Mouse (Mus musculus) gastrocnemius, adult 8-10 months (tissue): ENCODE measurements around the gene Dll4. TPM values are rescaled to one million over a fixed set of nuclear protein-coding genes. Genes with fewer than 3 reads are reported as not detected.

Source experiments
- DNase-seq, 2 experiments: peaks; one replicate each; pipeline ENCODE4 v3.0.0; 2022; ENCODE audit warnings: low spot score in 2 of 2
- total RNA-seq, 4 experiments: library from RNA; stranded (reverse); gene quantifications; 2 replicates each; pipeline ENCODE4 v1.2.4; 2022

Dll4 gene
- total RNA-seq, 4 experiments from 2014 or later: 3.3 to 5.8 (median 3.9) TPM

DNA sequence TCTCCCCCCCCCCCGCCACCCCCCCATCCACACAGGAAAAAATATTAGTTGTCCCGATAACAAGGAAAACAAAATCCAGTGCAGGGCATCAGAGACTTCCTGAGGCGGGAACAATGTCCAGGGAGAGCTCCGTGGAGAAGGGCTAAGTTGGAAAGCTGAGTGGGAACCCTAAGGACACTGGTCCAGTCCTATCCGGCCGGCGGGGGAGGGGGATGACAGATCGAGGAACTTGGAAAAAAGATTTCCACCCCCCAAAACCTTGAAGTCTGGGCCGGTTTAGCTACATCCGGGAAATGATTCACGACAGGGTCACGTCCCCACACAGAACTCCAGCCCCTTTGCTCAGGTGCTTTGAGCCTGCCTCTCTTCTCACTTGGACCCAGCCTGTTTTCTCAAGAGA, 14.0 kb upstream of the Dll4 start:
- DNase-seq: no peak

DNA sequence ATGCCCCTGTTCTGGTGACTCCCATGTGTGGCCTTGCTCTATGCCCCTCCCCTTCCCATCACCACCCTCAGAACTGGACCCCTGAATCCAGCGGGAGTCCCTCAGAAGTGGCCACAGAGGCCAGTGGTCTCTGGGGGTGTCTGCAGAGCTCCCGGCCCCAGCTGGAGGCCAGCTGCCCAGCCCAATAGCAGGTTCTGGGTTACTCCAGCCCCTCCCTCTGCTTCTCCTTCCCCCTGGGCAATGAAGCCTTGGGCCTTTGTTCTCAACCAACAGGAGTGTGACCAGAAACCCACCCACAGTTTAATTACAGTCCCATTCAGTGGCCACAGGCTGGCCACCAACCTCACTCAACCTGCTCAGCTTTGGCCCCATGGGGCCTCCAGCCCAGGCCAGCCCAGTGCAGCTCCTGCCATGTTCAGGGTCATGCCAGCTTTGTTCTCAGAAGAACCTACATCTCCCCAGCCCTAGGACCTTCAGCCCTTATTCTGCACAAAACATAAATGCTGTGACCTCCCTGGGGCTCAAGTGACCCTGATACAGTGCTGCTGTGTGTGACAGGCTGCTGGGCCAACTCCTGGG, 13.1 kb upstream of the Dll4 start:
- DNase-seq: no peak

DNA sequence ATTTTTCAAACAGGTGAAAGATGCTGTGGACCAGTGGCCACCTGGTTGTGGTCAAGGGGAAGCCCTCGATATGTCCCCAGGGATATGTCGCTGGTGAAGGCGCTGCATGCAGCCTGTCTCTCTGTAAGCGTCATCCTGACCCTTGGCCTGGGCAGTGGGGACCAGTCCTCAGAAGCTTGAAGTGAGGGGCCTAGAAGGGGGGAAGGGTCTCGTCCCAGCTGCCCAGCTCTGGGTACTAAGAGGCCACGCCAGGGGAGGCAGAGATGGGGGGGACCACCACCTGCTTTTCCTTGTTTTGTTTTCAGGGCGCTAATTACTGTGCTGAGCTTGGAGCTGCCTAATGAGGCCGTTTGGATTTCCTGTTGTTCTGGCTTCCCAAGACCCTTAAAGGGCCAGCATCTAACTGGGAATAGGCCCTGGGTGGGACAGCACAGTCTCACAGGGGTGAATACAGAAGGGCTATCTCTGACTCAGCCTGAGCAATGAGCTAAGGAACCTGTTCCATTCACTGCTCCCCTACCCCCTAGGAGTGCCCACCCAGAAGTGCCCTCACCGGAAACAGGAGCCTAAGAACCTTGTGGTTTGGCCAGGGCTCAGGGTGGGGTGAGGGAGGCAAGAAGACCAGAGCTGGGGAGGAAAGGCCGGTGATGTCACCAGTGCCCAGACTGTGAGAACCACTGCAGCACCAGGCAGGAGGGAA, 11.7 kb upstream of the Dll4 start:
- no peak for DNase-seq

DNA sequence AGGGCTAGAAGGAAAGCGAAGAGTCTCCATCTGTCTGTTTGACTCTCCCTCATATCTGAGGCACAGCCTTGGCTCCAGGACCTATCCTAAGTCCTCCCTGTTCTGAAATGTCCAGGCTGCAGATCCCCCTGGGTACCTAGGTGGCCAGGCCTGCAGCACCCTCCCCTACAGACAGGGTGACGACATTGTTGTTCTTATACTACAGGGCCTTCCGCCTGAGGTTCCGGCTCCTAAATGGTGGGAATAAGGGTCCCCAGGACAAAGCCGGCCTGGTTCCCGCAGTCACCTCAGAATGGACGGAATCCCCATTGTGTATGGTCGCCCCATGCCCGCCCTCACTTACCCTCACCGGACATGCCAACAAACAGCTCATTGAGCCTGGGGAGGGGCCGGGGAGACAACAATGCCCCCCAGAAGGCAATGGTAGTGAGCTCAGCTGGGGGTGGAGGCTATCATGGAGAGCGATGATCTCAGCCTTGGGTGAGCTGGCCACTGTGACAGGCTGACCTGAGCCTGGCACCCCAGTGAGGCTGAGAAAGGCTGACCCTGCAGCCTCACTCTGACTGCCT, 10.8 kb upstream of the Dll4 start:
- DNase-seq: no peak

DNA sequence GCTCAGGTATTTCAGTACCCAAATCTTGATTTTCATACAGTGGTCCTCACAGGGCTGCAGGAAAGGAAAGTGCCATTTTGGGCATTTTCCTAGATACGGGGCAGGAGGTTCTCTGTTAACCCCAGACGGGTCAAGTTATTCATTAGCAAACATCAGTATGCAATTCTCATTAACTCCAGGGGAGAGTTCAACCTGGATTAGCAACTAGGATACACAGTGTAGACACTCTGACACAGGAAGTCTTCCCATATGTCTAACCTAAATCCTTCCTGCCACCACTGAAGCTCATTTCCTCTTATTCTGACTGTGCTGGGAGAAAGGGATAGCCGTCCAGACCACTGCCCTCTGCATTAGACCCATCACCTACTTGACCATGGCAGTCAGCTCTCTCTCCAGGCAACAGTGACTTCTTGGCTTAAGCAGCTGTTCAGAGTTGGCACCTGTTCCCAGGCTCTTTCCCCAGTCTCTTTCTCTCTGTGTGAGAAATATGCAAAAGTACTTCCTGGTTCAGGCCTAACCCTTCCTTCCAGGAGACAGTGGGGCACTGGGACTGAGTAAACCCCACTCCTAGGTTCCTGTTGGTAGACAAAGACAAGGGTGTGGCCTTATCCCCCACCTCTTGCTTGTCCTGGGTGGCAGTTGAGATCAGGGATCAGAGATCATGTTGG, 7.4 kb upstream of the Dll4 start:
- no peak for DNase-seq

DNA sequence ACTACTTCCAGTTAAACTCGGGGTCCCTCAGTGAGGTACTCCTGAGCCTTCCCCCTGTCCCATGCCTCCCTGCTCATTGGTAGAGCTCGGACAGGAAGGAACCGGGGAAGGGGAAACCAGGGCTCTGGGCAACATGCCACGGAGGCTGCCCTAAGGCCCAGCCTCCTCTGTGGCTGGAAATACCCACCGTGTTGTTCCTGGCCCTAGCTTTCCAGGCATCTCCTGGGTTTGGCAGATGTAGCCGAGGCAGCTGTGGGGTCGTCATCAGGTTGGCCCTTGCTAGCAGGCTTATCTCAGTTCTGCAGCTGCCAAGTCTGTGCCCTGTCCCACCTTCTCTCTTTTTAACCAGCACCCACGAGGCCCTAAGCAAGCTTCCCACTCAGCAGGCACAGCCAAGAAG, 5.0 kb upstream of the Dll4 start:
- no peak for DNase-seq

DNA sequence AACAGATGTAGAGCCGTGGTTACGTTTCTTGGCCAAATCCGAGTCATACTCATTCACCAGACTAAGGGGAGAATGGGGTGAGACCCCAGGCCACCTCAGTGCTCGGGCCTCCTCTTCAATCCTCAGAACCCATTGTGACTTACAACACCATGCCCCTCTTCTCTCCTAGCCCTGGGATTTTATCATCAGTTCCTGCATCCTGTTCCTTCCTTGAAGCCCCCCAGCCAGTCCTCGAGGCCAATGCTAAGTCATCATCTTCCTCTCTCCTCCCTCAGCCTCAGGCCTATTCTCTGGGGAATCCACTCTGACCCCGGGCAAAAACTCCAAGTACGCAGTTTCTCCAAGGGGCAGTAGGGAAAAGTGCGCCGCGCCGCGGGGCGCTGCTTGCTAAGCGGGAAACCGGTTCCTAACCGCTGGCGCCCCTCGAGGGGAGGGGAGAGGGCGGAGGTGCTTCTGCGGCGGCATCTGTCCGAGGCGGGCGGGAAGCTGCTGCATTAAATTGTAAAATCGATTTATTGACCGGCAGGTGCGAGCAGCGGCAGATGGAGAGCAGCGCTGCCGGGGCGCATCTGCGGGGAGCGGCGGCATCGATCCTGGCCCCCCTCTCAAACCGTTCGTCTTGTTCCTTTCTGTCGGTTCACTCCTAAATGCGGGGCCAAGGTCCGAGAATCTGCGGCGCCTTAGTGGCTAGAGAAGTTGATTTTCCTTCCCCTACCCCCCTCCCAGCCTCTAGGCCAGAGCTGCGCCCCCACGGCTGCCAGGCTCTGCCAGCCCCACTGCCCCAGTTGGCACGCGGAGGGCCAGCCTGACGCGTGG, 3.6 kb upstream of the Dll4 start:
- DNase-seq: no peak

DNA sequence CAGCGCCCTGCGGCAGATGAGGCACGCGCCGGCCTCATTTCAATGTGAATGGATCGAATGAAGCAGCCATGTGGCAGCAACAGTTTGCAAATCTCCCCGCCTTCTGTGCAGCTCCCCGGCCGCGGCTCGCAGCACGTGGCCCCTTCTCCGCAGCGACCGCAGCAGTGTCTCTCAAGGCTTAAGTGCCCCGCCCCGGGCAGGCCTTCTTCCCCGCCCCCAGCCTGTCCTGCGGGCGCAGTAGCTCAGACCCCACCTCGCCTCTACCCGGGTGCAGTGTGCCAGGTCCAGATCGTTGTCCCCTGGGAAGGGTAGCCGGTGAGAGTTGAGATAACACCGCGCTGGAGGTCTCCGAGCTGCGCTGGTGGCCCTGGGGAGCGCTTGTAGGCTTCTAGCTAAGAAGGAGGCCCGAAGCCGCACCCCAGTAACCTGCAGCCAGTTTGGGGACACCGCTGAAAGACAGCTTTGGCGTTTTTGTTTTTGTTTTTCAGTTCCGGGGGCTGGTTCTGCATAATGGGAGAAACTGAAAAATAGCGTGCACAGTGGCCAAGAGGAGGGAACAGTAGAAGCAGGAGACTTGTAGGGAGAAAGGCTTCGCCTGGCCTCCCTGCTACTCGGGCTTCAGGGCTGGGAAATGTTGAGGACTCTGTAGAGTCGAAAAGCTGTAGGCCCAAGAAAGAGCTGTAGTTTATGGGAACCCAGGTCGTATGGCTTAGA, 2.8 kb upstream of the Dll4 start:
- DNase-seq: no peak

DNA sequence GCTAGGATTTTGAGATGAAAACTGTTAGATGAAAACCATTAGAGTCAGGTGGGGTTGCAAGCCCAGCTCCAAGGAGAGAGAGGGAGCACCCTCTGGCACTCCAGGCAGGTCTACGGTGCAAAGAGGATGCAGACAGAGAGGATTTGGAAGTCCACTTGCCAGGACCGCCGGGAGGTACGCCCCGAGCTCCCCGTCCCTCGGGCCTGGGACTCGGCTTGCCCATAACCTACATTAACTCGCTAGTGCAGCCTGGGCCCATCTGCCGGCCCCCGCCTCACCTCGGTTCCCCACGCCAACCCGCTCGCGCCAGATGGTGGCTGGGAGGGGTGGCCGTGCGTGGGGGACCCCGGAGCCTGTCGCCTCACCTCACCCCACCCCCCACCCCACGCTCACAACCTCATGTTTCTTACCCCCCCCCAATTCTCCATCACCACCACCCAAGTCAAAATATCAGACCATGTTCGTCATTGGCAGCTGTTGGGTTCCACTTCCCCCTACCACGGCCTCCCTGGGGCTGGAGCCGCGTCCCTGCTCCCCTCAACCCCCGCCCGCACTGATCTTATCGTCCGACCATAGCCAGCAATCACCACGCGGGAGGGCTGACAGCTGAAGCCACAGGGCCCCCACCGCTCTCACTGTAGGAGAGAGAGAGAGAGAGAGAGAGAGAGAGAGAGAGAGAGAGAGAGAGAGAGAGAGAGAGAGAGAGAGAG, 1.6 kb upstream of the Dll4 start:
- no peak for DNase-seq

DNA sequence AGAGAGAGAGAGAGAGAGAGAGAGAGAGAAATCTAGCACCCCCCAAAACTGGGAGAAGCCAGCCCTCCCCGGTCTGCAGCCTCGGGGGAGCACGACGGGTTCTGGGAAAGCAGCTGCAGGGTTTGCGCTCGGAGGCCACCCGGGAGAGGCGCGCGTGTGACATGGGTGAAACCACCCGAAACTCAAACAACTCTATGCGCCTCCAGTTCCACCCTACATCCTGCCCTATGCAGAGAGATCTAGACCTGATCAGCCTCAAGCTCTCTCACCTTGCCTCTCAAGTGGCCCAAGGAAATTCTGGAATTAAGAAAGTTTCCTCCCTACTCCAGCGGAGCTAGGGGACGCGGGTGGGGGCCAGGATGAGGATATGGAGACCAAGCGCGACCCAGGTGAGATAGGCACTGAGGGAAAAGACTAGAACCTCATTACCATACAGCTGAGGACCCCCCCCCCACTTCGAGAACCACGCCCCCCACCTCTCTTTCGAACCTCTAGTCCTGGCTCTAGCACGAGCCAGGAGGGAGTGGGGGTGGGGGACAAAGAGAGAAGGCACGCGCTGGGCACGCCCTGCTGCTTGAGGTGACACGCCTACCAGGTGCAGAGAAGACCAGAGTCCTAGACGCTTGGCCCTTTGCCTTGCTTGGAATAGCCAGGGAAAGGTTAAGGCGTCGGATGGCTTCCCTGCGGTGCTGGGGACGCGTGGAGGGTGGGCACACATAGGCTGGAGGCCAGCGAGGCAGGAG, 837 bp upstream of the Dll4 start:
- no peak for DNase-seq

DNA sequence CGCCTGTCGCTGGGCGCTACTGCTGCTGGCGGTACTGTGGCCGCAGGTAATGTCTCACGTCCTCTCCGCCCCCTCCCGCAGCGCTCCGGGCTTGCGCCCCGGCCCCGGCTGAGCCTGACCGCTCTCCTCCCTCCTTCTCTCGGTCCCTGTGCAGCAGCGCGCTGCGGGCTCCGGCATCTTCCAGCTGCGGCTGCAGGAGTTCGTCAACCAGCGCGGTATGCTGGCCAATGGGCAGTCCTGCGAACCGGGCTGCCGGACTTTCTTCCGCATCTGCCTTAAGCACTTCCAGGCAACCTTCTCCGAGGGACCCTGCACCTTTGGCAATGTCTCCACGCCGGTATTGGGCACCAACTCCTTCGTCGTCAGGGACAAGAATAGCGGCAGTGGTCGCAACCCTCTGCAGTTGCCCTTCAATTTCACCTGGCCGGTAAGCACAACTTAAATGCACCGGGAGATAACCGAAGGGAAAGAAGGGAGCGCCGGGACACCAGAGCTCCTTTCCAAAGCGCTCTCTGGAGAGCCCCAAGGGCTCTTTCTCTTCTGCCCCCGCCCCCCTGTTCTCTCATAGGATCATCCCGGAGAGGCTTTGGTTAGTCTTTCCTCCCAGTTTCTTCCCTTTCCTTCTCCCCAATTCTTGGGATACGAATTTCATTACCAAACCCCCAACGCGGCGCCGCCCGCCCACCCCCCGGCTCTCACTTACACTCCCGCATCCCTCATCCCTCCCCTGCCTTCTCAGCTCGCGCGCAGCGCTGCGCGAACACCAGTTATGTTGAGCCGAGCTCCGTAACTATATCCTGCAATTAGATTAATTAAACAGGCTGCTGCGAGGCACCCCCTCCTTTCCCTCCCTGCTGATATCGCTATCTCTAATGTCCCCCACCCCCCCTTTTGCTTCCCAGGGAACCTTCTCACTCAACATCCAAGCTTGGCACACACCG, 847 bp downstream of the Dll4 start:
- DNase-seq: no peak

DNA sequence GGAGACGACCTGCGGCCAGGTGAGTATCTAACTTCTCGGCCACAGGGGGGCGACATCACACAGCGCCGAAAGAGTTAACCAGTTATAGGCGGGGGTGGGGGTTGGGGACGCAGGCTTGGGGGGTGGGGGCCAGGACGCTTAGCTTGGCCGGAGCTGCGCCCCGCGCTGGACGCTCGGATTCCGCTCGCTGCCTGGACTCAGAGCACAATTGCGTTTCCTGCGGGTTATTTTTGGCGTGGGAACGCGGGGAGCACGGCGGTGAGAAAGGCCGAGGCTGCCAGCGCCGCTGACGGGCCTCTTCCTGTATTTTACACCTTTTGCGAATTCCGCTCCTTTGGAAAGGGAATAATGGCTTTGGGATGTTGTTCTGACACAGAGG, 1.5 kb downstream of the Dll4 start:
- no peak for DNase-seq

DNA sequence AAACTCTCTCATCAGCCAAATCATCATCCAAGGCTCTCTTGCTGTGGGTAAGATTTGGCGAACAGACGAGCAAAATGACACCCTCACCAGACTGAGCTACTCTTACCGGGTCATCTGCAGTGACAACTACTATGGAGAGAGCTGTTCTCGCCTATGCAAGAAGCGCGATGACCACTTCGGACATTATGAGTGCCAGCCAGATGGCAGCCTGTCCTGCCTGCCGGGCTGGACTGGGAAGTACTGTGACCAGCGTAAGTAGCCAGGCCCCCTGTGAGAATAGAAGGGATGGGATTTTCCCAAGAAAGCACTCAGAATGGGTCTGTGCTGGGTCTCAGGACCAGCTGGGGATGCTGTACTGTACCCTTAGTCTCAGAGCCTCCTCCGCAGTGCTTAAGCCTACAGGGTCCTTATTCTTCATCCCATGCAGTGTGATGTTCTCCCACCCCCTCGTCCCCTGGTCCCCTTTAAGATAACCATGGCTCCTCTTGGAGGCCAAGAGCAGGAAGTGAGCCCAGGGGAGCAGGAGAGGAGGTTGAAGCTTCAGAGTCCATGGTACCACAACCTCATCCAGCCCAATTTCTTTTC, 2.5 kb downstream of the Dll4 start:
- no peak for DNase-seq

DNA sequence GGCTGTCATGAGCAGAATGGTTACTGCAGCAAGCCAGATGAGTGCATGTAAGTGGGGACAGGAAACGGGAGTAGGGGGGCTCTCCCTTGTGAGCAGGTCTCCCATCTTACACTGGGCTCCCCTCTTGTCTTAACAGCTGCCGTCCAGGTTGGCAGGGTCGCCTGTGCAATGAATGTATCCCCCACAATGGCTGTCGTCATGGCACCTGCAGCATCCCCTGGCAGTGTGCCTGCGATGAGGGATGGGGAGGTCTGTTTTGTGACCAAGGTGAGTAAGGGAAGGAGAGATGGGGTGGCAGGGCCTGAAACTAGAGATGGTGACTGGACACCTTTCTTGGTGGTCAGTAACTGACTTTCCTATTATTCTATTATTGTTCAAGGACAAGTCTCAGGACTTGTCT, 3.0 kb downstream of the Dll4 start:
- no peak for DNase-seq

DNA sequence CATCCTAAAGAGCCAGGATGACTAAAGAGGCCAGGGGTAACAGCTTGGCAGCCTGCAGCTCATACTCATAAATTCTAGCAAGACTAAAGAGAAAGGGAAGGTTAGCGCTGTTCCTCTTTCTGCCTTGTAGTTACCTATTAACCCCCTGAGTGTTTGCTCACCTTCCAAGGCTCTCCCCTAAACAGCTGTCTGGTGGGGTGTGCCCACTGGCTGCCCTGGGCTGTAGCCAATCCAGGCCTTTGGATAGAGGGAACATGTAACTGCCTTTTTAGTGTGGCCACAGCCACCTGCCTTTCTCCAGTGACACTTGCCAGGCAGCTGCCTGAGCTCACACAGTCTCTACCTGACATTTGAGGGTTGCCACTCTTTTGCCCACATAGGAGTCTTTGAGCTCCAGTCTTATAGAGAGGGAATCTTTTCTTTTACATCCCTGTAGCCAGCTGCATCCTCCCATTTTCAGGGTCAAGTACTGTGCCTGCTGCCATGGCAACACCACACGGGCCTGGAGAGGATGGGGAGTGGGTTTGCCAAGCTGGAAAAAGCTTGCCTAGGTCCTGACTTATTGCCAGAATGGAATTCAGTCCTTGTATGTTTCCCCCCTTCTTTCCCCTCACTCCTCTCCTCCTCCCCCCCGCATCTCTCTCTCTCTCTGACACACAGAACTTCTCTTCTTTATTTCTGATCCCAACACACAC, 3.7 kb downstream of the Dll4 start:
- DNase-seq: no peak

DNA sequence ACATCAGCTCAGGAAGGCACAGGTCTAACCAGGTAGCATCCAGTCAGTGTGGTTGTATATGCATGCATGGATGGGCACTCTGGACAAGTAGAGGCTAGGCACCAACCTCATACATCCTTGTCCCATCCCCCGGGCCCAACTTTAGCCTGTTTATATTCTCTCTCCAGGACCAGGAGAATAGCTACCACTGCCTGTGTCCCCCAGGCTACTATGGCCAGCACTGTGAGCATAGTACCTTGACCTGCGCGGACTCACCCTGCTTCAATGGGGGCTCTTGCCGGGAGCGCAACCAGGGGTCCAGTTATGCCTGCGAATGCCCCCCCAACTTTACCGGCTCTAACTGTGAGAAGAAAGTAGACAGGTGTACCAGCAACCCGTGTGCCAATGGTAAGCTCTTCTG, 5.2 kb downstream of the Dll4 start:
- DNase-seq: no peak

DNA sequence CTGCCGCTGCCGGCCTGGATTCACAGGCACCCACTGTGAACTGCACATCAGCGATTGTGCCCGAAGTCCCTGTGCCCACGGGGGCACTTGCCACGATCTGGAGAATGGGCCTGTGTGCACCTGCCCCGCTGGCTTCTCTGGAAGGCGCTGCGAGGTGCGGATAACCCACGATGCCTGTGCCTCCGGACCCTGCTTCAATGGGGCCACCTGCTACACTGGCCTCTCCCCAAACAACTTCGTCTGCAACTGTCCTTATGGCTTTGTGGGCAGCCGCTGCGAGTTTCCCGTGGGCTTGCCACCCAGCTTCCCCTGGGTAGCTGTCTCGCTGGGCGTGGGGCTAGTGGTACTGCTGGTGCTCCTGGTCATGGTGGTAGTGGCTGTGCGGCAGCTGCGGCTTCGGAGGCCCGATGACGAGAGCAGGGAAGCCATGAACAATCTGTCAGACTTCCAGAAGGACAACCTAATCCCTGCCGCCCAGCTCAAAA, 6.6 kb downstream of the Dll4 start:
- no peak for DNase-seq

DNA sequence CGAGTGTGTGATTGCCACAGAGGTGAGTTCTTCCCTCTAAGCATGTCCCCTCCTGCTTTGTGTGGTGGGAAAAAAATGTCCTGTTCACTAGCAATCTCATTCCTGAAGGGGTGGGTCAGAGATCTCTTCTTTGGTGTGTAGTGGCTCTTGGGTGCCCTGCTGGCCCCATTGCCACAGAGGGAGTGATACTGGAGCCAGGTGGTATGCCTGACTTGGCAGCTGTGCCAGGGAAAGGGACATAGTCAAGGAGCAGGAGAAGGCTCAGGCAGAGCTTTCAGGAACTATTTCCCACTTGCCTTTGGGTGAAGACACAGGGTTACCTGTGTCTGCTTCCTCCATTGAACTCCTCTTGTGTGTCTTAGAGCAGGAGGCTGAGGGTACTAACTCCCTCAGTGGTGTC, 8.6 kb downstream of the Dll4 start:
- no peak for DNase-seq
